Comparison of ENCODE assay signal across 8 mouse cellular contexts in genomic region chr3:107630682-107631522, GRCm38 (mm10). TPM values are rescaled to one million over a fixed set of nuclear protein-coding genes. Genes with fewer than 3 reads are reported as not detected.
DNase-seq lines count a peak whose midpoint lies in the region; ATAC-seq and TF ChIP-seq lines count a peak whose summit lies in the region.

Gene Gm10961, plus strand, starts transcription at chr3:107631322.

- H3K9me3 ChIP-seq in G1E (replicated peaks), result no peaks in the 10 kb centered on the region
- H3K9me3 ChIP-seq in embryonic facial prominence, embryonic 10.5 days, result no peaks in the 10 kb centered on the region
- H3K9me3 ChIP-seq in heart, embryonic 13.5 days, result no peaks in the 10 kb centered on the region
- H3K9me3 ChIP-seq in liver, embryonic 14.5 days (ENCODE audit: control insufficient read depth, low read length), result no peaks in the 10 kb centered on the region
- no peaks in the 10 kb centered on the region for H3K9me3 ChIP-seq in neural tube, embryonic 14.5 days (ENCODE audit: control insufficient read depth, low read length)

- H3K4me2 ChIP-seq in heart, embryonic 13.5 days, result peak within 1 kb of the TSS; percentile 91
- H3K4me2 ChIP-seq in liver, embryonic 14.5 days (ENCODE audit: low read depth), result peak within 1 kb of the TSS; percentile 66
- peak within 1 kb of the TSS; percentile 78 for H3K4me2 ChIP-seq in neural tube, embryonic 14.5 days (ENCODE audit: low read depth, low read length)

- under 1% methylated on average over 48 of the region's 48 CpGs for WGBS in embryonic facial prominence, embryonic 10.5 days
- WGBS in heart, embryonic 13.5 days, result under 1% methylated on average over 47 of the region's 48 CpGs
- WGBS in liver, embryonic 14.5 days (ENCODE audit: insufficient replicate concordance), result 2% methylated on average over 46 of the region's 48 CpGs
- under 1% methylated on average over 48 of the region's 48 CpGs for WGBS in neural tube, embryonic 14.5 days

- peaks cover 2% of the 10 kb centered on the region for H3K27me3 ChIP-seq in G1E (ENCODE audit: insufficient read depth, low read length)
- no peaks in the 10 kb centered on the region for H3K27me3 ChIP-seq in embryonic facial prominence, embryonic 10.5 days (replicated peaks; ENCODE audit: low read depth, poor library complexity, severe bottlenecking)
- H3K27me3 ChIP-seq in heart, embryonic 13.5 days (replicated peaks), result no peaks in the 10 kb centered on the region
- H3K27me3 ChIP-seq in liver, embryonic 14.5 days (ENCODE audit: control insufficient read depth, insufficient read depth, low read length), result no peaks in the 10 kb centered on the region
- no peaks in the 10 kb centered on the region for H3K27me3 ChIP-seq in neural tube, embryonic 14.5 days (ENCODE audit: control insufficient read depth, insufficient read depth, low read length)

- peak within 1 kb of the TSS; percentile 97 for H3K9ac ChIP-seq in heart, embryonic 13.5 days
- peak within 1 kb of the TSS; percentile 94 for H3K9ac ChIP-seq in liver, embryonic 14.5 days (replicated peaks)
- H3K9ac ChIP-seq in neural tube, embryonic 14.5 days (replicated peaks; ENCODE audit: low read depth, low read length), result peak within 1 kb of the TSS; percentile 97

- DNase-seq in cerebellum, adult 11 months, result peak; percentile 58
- no peak for DNase-seq in cerebellum, adult 11-12 months
- DNase-seq in G1E (ENCODE audit: low spot score), result peak; percentile 59
- no peak for DNase-seq in embryonic facial prominence, embryonic 10.5 days (ENCODE audit: low spot score)
- DNase-seq in kidney, postnatal 14 days, result peak; percentile 71
- DNase-seq in liver, embryonic 14.5 days (ENCODE audit: low read depth in 3 of 3, low spot score in 3 of 3), result peak in 1 of 3 experiments; percentile 2

- 0 out of 2 replicates have a peak, but pooled peaks have one; percentile 11 for ATAC-seq in G1E (ENCODE audit: extremely low read depth, insufficient number of reproducible peaks, low FRiP score, poor library complexity, severe bottlenecking)
- peak; percentile 52; the same call in 1 of the 2 replicates for ATAC-seq in heart, embryonic 13.5 days (ENCODE audit: extremely low read depth, insufficient number of reproducible peaks, low FRiP score, low TSS enrichment)
- ATAC-seq in liver, embryonic 14.5 days (ENCODE audit: insufficient read depth), result peak; percentile 66
- ATAC-seq in neural tube, embryonic 14.5 days (ENCODE audit: low read depth), result peak; percentile 84

- H3K4me1 ChIP-seq in G1E (ENCODE audit: insufficient read depth, low read depth, low read length), result peaks cover 14% of the 10 kb centered on the region
- peaks cover 24% of the 10 kb centered on the region for H3K4me1 ChIP-seq in embryonic facial prominence, embryonic 10.5 days
- H3K4me1 ChIP-seq in heart, embryonic 13.5 days, result peaks cover 17% of the 10 kb centered on the region
- H3K4me1 ChIP-seq in liver, embryonic 14.5 days (replicated peaks; ENCODE audit: control insufficient read depth in 2 of 2, insufficient read depth in 2 of 2, low read length in 1 of 2), result peaks cover 0 to 8% of the 10 kb centered on the region in 2 experiments; a peak in 3 of 4 replicates
- H3K4me1 ChIP-seq in neural tube, embryonic 14.5 days (ENCODE audit: control insufficient read depth, insufficient read depth, low read length), result peaks cover 12% of the 10 kb centered on the region

- peaks cover 38% of the 10 kb centered on the region for H3K36me3 ChIP-seq in G1E (replicated peaks)
- peaks cover 39% of the 10 kb centered on the region for H3K36me3 ChIP-seq in embryonic facial prominence, embryonic 10.5 days (replicated peaks)
- peaks cover 34% of the 10 kb centered on the region for H3K36me3 ChIP-seq in heart, embryonic 13.5 days
- no peaks in the 10 kb centered on the region; the same call in 1 of the 2 replicates for H3K36me3 ChIP-seq in liver, embryonic 14.5 days (replicated peaks; ENCODE audit: control insufficient read depth, insufficient read depth, low read depth)
- H3K36me3 ChIP-seq in neural tube, embryonic 14.5 days (ENCODE audit: control insufficient read depth, insufficient read depth, low read length), result peaks cover 21% of the 10 kb centered on the region

- TF ChIP-seq EP300 in liver, embryonic 14.5 days (IDR thresholded peaks at IDR 0.05; ENCODE audit: low read depth), result no peak

- H3K27ac ChIP-seq in embryonic facial prominence, embryonic 10.5 days (replicated peaks), result peak within 1 kb of the TSS; percentile 99
- peak within 1 kb of the TSS; percentile 92 for H3K27ac ChIP-seq in heart, embryonic 13.5 days (replicated peaks)
- H3K27ac ChIP-seq in liver, embryonic 14.5 days, result peak within 1 kb of the TSS; percentile 58
- peak within 1 kb of the TSS; percentile 98 for H3K27ac ChIP-seq in neural tube, embryonic 14.5 days (ENCODE audit: low read depth, low read length)

- no peak for TF ChIP-seq CTCF in G1E (IDR thresholded peaks at IDR 0.05; ENCODE audit: low read depth, low read length)
- no peak for TF ChIP-seq CTCF in liver, embryonic 14.5 days (IDR thresholded peaks at IDR 0.05; ENCODE audit: low read depth)

- H3K4me3 ChIP-seq in G1E (ENCODE audit: low read depth, low read length), result peak within 1 kb of the TSS; percentile 90
- H3K4me3 ChIP-seq in embryonic facial prominence, embryonic 10.5 days, result peak within 1 kb of the TSS; percentile 100
- H3K4me3 ChIP-seq in heart, embryonic 13.5 days, result peak within 1 kb of the TSS; percentile 94
- H3K4me3 ChIP-seq in liver, embryonic 14.5 days (ENCODE audit: insufficient read depth in 1 of 2, low read depth in 2 of 2, low read length in 2 of 2), result peak within 1 kb of the TSS; percentile 76 to 94
- peak within 1 kb of the TSS; percentile 98 for H3K4me3 ChIP-seq in neural tube, embryonic 14.5 days (ENCODE audit: low read depth, low read length)

RNA-seq across cellular contexts. Expression of gene Gm10961, which starts in this region (rescaled TPM):
- total RNA-seq in G1E (2014; fragmentation: Nextera tagmentation) (not detected in 2 replicates), G1E (2017) (not detected in 2 replicates)
- not detected in 2 replicates for polyA plus RNA-seq in G1E (2012)
- not detected in 2 replicates for polyA plus RNA-seq in embryonic facial prominence, embryonic 10.5 days (2016; fragmentation: Nextera tagmentation; extraction: Ambion mirVana)
- polyA plus RNA-seq in heart, embryonic 13.5 days (2015; fragmentation: Nextera tagmentation; extraction: Ambion mirVana), result not detected in 2 replicates
- not detected in 2 replicates for polyA plus RNA-seq in liver, embryonic 14.5 days (2012; rRNA removed)
- not detected in 2 replicates for polyA plus RNA-seq in liver, embryonic 14.5 days (2014; fragmentation: Nextera tagmentation; extraction: Ambion mirVana)
- polyA plus RNA-seq in neural tube, embryonic 14.5 days (2014; fragmentation: Nextera tagmentation; extraction: Ambion mirVana), result not detected in 2 replicates

Comparison
In these comparisons a context has a peak if more than half of its experiments do, and no peak if none do; other contexts are left out.
1. DNase-seq: peak in cerebellum, adult 11 months (single experiment) and kidney, postnatal 14 days (single experiment); none in cerebellum, adult 11-12 months (single experiment) and embryonic facial prominence, embryonic 10.5 days (single experiment).
2. Peak in DNase-seq, ATAC-seq and H3K4me3 ChIP-seq in G1E; RNA of the gene not detected or under 1 TPM.
3. Peak in ATAC-seq, H3K4me3 ChIP-seq, H3K27ac ChIP-seq, H3K9ac ChIP-seq and H3K4me2 ChIP-seq in heart, embryonic 13.5 days; RNA of the gene not detected or under 1 TPM.
4. Peak in ATAC-seq, H3K4me3 ChIP-seq, H3K27ac ChIP-seq, H3K9ac ChIP-seq and H3K4me2 ChIP-seq in liver, embryonic 14.5 days; RNA of the gene not detected or under 1 TPM.
5. Peak in ATAC-seq, H3K4me3 ChIP-seq, H3K27ac ChIP-seq, H3K9ac ChIP-seq and H3K4me2 ChIP-seq in neural tube, embryonic 14.5 days; RNA of the gene not detected or under 1 TPM.
6. ATAC-seq: peak in every context shown above with its lines; median percentile 84 in neural tube, embryonic 14.5 days; 66 in liver, embryonic 14.5 days; 52 in heart, embryonic 13.5 days; 11 in G1E.
7. Peak in every context shown above with its lines, with median percentiles within 50 percentile points of each other: H3K4me3 ChIP-seq, H3K27ac ChIP-seq, H3K4me2 ChIP-seq and H3K9ac ChIP-seq.